Mouse (Mus musculus): ENCODE measurements around the gene Rrbp1. TPM values are rescaled to one million over a fixed set of nuclear protein-coding genes. Genes with fewer than 3 reads are reported as not detected.

Gene Rrbp1
- polyA plus RNA-seq, 1 experiment from 2014 or later, result 74.3 TPM

DNA sequence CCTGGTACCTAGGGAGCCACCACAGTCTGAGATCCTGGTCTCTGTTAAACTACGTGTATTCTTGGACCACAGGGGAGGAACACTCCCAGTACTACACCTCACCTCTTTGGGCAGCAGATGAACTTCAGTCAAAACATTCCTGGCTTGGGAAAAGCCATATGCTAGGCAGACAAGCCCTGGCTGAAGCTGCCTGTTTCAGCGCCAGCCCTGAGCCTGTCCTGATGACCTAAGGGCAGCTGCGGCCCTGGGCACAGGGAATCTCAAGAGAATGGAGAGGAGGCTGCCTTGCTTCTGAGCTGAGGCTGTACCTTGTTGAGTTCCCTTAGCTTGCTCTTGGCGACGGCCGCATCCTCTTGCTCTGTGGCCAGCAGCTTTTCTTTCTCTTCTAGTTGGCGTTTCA, 37.9 kb downstream of the Rrbp1 start:
- WGBS (ENCODE audit: insufficient replicate concordance), result 89% methylated on average over 7 of the region's 7 CpGs
- H3K27ac ChIP-seq (ENCODE audit: low read depth), result no peak overlapping the region
- no peaks in the 10 kb centered on the region for H3K27me3 ChIP-seq (ENCODE audit: insufficient read depth, low read length)
- no peak overlapping the region for H3K4me3 ChIP-seq (ENCODE audit: low read depth, low read length)
- no peak overlapping the region for H3K9ac ChIP-seq (replicated peaks)
- no peak for ATAC-seq
- peaks cover 74% of the 10 kb centered on the region for H3K36me3 ChIP-seq (replicated peaks; ENCODE audit: insufficient read depth, low read length)
- H3K4me1 ChIP-seq (ENCODE audit: insufficient read depth), result peaks cover 2% of the 10 kb centered on the region; the same call in 1 of the 2 replicates
- H3K4me2 ChIP-seq (ENCODE audit: low read depth, low read length), result no peak overlapping the region
- TF ChIP-seq CTCF (IDR thresholded peaks at IDR 0.05; ENCODE audit: low read depth), result no peak
- no peak for TF ChIP-seq EP300 (IDR thresholded peaks at IDR 0.05; ENCODE audit: low read depth)
- no peaks in the 10 kb centered on the region for H3K9me3 ChIP-seq (ENCODE audit: low read length)
- DNase-seq, result no peak

DNA sequence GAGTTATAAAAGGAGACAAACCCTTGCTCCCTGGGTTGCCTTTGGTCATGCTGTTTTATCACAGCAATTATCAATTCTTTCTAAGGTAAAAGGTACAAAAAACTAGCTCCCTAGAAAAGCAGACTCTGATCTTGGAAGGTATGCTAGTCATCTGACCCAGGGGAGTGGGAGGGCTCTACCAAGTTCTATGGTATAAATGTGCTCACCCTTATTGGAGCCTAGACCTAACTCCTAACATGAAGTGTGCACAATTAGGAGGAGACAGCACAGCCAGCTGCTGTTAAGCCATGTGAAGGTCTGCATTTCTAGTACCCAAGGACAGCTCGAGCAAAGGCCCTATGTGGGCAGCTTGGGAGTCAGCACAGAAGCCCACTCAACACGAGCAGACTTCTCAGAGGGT, 39.2 kb downstream of the Rrbp1 start:
- no peak overlapping the region for H3K4me2 ChIP-seq (ENCODE audit: low read depth, low read length)
- ATAC-seq (no peak), DNase-seq (no peak)
- no peaks in the 10 kb centered on the region for H3K27me3 ChIP-seq (ENCODE audit: insufficient read depth, low read length)
- no peak overlapping the region for H3K4me3 ChIP-seq (ENCODE audit: low read depth, low read length)
- peaks cover 86% of the 10 kb centered on the region for H3K36me3 ChIP-seq (replicated peaks; ENCODE audit: insufficient read depth, low read length)
- no peak overlapping the region for H3K9ac ChIP-seq (replicated peaks)
- no peak overlapping the region for H3K27ac ChIP-seq (ENCODE audit: low read depth)
- H3K4me1 ChIP-seq (ENCODE audit: insufficient read depth), result no peaks in the 10 kb centered on the region
- no peaks in the 10 kb centered on the region for H3K9me3 ChIP-seq (ENCODE audit: low read length)
- TF ChIP-seq CTCF (IDR thresholded peaks at IDR 0.05; ENCODE audit: low read depth) (no peak), EP300 (IDR thresholded peaks at IDR 0.05; ENCODE audit: low read depth) (no peak)
- WGBS (ENCODE audit: insufficient replicate concordance), result 70% methylated on average over 2 of the region's 2 CpGs

DNA sequence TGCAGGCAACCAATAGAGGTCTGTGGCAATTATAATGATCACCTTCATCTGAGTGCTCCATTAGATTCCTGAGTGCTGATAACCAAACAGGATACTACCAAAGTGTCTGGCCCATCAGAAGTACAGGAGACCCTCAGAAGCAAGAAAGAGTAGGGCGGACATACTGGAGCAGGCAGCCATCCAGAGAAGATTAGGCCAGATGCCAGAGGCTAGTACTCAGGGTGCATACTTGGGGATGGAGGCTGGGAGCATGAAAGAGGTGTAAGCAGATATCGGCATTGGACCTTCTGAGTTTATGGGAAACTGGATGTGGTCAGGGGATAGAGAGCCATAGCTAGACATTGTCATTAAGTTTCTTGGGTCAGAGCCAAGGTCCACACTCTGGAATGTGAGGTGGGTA, 40.2 kb downstream of the Rrbp1 start:
- Histone ChIP-seq H3K4me2 (ENCODE audit: low read depth, low read length) (no peak overlapping the region), H3K9ac (replicated peaks) (no peak overlapping the region), H3K27ac (ENCODE audit: low read depth) (no peak overlapping the region), H3K4me1 (ENCODE audit: insufficient read depth) (no peaks in the 10 kb centered on the region), H3K27me3 (ENCODE audit: insufficient read depth, low read length) (no peaks in the 10 kb centered on the region), H3K9me3 (ENCODE audit: low read length) (no peaks in the 10 kb centered on the region), H3K4me3 (ENCODE audit: low read depth, low read length) (no peak overlapping the region), H3K36me3 (replicated peaks; ENCODE audit: insufficient read depth, low read length) (peaks cover 89% of the 10 kb centered on the region)
- TF ChIP-seq EP300 (IDR thresholded peaks at IDR 0.05; ENCODE audit: low read depth), result no peak
- TF ChIP-seq CTCF (IDR thresholded peaks at IDR 0.05; ENCODE audit: low read depth), result no peak
- DNase-seq, result no peak
- no peak for ATAC-seq
- 84% methylated on average over 2 of the region's 2 CpGs for WGBS (ENCODE audit: insufficient replicate concordance)

DNA sequence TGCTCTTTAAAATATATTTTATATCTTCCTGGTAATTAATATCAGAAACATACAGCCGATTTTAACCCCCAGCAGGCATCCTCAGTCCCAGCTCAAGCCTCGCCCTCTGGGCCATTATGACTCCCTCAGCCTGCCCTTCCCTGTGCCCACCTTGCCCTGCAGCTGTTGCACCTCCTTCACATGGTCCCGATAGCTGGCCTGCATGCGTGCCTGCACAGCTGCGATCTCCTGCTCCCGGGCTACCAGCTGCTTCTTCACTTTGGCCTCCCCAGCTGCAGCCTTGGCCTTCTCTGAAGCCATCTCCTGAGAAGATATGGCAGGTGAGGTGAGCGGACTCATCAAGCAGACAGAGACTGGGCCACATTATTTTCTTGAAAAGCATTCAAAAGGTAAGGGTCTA, 41.8 kb downstream of the Rrbp1 start:
- no peak for ATAC-seq
- Histone ChIP-seq H3K9ac (replicated peaks) (no peak overlapping the region), H3K4me1 (ENCODE audit: insufficient read depth) (no peaks in the 10 kb centered on the region), H3K4me2 (ENCODE audit: low read depth, low read length) (no peak overlapping the region), H3K36me3 (replicated peaks; ENCODE audit: insufficient read depth, low read length) (peaks cover 94% of the 10 kb centered on the region), H3K27ac (ENCODE audit: low read depth) (no peak overlapping the region), H3K4me3 (ENCODE audit: low read depth, low read length) (no peak overlapping the region), H3K27me3 (ENCODE audit: insufficient read depth, low read length) (no peaks in the 10 kb centered on the region), H3K9me3 (ENCODE audit: low read length) (no peaks in the 10 kb centered on the region)
- 84% methylated on average over 7 of the region's 7 CpGs for WGBS (ENCODE audit: insufficient replicate concordance)
- TF ChIP-seq EP300 (IDR thresholded peaks at IDR 0.05; ENCODE audit: low read depth) (no peak), CTCF (IDR thresholded peaks at IDR 0.05; ENCODE audit: low read depth) (no peak)
- no peak for DNase-seq

DNA sequence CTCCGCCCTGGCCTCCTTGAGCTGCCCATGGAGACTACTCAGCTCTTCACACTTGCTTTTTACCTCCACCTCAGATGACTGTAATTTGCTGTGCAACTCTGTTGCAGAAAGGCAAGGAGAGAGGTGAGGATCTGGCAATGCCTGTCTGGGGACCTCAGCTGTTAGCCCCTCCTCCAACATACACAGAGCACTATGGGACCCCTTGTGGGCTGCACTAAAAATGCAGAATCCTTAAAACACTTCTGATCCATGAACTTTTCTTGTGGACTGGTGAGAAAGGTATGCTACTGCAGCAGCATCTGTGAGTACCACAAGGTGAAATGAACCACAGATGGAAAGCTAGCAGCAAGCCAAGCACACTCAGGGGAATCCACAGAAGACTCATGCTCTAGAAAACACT, 47.7 kb downstream of the Rrbp1 start:
- no peak for DNase-seq
- H3K27ac ChIP-seq (ENCODE audit: low read depth), result no peak overlapping the region
- H3K36me3 ChIP-seq (replicated peaks; ENCODE audit: insufficient read depth, low read length), result peaks cover 74% of the 10 kb centered on the region

DNA sequence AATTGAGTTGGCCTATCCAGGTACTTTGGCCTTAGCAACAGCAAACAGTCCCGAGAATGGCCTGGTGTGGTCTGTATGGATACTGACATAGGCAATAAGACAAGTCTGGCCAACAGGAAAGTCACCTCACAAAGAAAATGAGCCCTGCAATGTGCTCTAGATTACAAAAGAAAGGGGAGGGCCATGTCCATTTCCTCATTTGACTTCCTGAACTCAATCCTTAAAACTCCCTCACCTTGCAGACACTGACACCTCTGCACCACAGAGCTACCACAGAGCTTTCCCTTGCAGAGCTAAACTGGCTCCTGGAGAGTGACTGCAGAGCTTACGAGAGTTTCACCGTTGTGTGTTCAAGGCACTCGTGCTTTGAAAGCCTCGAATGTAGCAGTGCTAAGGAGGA, 48.9 kb downstream of the Rrbp1 start:
- Histone ChIP-seq H3K4me1 (ENCODE audit: insufficient read depth) (no peaks in the 10 kb centered on the region), H3K9ac (replicated peaks) (no peak overlapping the region), H3K9me3 (ENCODE audit: low read length) (no peaks in the 10 kb centered on the region), H3K4me2 (ENCODE audit: low read depth, low read length) (no peak overlapping the region), H3K4me3 (ENCODE audit: low read depth, low read length) (no peak overlapping the region), H3K27ac (ENCODE audit: low read depth) (no peak overlapping the region), H3K27me3 (ENCODE audit: insufficient read depth, low read length) (no peaks in the 10 kb centered on the region), H3K36me3 (replicated peaks; ENCODE audit: insufficient read depth, low read length) (peaks cover 73% of the 10 kb centered on the region)
- WGBS (ENCODE audit: insufficient replicate concordance), result 84% methylated on average over 5 of the region's 5 CpGs
- ATAC-seq, result no peak
- TF ChIP-seq EP300 (IDR thresholded peaks at IDR 0.05; ENCODE audit: low read depth) (no peak), CTCF (IDR thresholded peaks at IDR 0.05; ENCODE audit: low read depth) (no peak)
- no peak for DNase-seq

More for the DNA sequence above, 47.7 kb downstream of the Rrbp1 start:
- Histone ChIP-seq H3K4me2 (ENCODE audit: low read depth, low read length) (no peak overlapping the region), H3K4me3 (ENCODE audit: low read depth, low read length) (no peak overlapping the region), H3K4me1 (ENCODE audit: insufficient read depth) (no peaks in the 10 kb centered on the region), H3K9ac (replicated peaks) (no peak overlapping the region), H3K27me3 (ENCODE audit: insufficient read depth, low read length) (no peaks in the 10 kb centered on the region), H3K9me3 (ENCODE audit: low read length) (no peaks in the 10 kb centered on the region)
- WGBS (ENCODE audit: insufficient replicate concordance), result 100% methylated on average over 1 of the region's 1 CpGs
- no peak for TF ChIP-seq EP300 (IDR thresholded peaks at IDR 0.05; ENCODE audit: low read depth)
- 0 out of 2 replicates have a peak, but pooled peaks have one; percentile 4 for TF ChIP-seq CTCF (IDR thresholded peaks at IDR 0.05; ENCODE audit: low read depth)
- no peak for ATAC-seq

DNA sequence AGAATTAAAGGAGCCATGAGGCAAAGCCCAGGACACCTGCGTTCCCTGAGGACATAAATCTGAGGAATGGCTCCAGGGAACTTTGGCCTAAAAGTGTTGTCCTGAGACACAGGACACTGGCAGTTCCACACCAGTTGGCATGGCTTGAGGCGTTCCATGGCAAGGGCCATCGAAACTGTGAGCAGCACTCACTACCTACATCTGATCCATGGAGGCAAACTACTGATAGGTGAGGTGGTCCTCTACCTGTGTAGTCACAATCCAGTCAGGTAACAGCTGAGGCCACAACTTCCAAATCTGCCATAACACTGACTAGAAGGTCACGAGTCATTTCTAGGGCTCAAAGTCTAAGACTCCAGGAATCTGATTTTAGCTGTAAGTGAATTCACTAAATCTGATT, 55.3 kb downstream of the Rrbp1 start:
- no peak overlapping the region for H3K9ac ChIP-seq (replicated peaks)
- H3K27me3 ChIP-seq (ENCODE audit: insufficient read depth, low read length), result no peaks in the 10 kb centered on the region
- H3K9me3 ChIP-seq (ENCODE audit: low read length), result no peaks in the 10 kb centered on the region
- no peak overlapping the region for H3K4me3 ChIP-seq (ENCODE audit: low read depth, low read length)
- no peaks in the 10 kb centered on the region for H3K4me1 ChIP-seq (ENCODE audit: insufficient read depth)
- H3K36me3 ChIP-seq (replicated peaks; ENCODE audit: insufficient read depth, low read length), result peaks cover 73% of the 10 kb centered on the region
- H3K27ac ChIP-seq (ENCODE audit: low read depth), result no peak overlapping the region
- no peak for TF ChIP-seq CTCF (IDR thresholded peaks at IDR 0.05; ENCODE audit: low read depth)
- no peak for TF ChIP-seq EP300 (IDR thresholded peaks at IDR 0.05; ENCODE audit: low read depth)
- ATAC-seq, result no peak
- 93% methylated on average over 4 of the region's 4 CpGs for WGBS (ENCODE audit: insufficient replicate concordance)
- no peak overlapping the region for H3K4me2 ChIP-seq (ENCODE audit: low read depth, low read length)
- no peak for DNase-seq
